Mouse (Mus musculus) embryo, embryonic 11.5 days (tissue): ENCODE data around the gene Prdm11.

Experiments used
- DNase-seq: peaks from one replicate; pipeline ENCODE4 v3.0.0-alpha.2; 2012; ENCODE audit warnings: low read depth, low spot score

The Prdm11 gene

GRCm38 (mm10) chr2:92931061-92931460 is 114.9 kb downstream of the Prdm11 start:
- no peak for DNase-seq

GRCm38 (mm10) chr2:92929696-92930095 is 116.3 kb downstream of the Prdm11 start:
- no peak for DNase-seq

- DNase-seq, result no peak
These were observed 121.2 kb downstream of the Prdm11 start for GRCm38 (mm10) chr2:92924677-92925259.

DNA sequence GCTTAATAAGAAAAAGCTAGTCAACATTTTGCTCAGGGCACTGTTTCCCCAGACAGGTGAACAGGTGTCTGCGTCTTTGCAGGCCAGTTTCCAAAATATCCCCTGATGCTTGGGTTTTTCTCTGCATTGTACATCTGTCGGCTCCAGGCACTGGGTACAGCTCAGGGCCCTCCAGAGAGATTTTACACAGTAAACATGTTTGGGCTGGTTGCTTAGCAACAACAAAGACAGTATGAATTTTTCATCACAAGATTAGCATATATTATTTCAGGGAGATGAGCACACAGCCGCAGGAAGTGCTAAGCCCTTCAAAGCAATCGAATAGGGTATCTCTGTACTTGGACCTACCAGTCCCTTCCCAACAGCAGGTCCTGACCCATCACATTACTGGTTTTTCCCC is 125.3 kb downstream of the Prdm11 start:
- DNase-seq, result no peak

GRCm38 (mm10) chr2:92917405-92918142 is 128.4 kb downstream of the Prdm11 start:
- no peak for DNase-seq

DNA sequence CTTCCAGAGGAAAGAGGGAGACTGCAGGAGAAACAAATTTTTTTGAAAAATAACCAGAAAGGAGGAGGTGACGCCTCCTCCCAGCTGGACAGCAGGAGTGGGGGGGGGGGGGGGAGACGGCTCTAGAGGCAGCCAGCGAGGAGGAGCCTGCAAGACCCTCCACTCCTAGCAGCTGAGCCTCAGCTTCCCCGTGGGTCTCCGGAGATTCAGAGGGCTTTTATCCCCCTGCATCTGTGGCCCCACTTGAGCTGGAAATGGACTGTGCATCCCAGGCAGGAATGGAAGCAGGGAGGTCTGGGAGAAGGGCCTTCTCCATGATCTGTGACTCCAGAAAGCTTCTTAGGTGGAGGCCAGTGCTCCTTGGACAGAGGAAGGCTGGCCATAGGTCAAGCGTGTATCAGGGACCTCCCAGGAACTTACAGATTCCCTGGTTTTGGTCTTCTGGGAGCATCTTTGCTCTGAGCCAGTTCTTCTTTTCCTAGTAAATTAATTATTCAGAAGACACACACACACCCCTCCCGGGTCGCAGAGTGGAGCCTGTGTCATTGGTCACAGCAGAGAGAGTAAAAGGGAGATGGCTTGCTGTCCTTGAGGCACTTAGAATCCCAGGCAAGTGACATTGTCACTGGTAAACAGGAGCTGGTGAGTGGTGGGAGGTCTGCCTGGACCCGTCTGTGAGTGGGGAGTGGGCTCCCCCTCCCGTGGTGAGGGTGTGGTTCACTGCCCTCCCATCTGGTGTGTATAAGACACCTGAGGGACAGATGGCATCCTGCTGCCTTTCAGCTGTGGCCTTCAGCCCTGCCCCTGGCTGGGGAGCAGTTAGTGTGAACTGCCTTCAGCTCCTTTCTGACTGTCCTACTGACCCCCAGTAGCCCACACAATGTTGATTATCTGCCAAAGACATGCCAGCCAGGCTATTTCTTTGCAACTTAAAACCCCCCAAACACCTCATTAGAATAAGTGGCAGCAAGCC is 130.0 kb downstream of the Prdm11 start:
- DNase-seq, result no peak
